Mouse (Mus musculus) lung, adult 2 months (tissue): ENCODE measurements at regions not wholly inside any gene's neighbourhood (a gene's known extent, or its start where the extent isn't known, plus 50 kb on each side); places are given as distances from the start of the nearest gene placed in this dataset.

ENCODE experiments used
- DNase-seq: peaks from one replicate; pipeline ENCODE4 v3.0.0; 2022
- H3K4me1 ChIP-seq: fragments of 200-500 bp; 2 replicates; pipeline ENCODE4 v1.6.1; 2011; ENCODE audit warnings: low read length; ENCODE audit not compliant: control insufficient read depth, insufficient read depth
- H3K4me3 ChIP-seq: fragments of 200-500 bp; replicated peaks from 2 replicates; pipeline ENCODE3; 2011; ENCODE audit warnings: low read depth, mild to moderate bottlenecking, control low read depth, low read length; ENCODE audit errors: extremely low read depth
- CTCF ChIP-seq: fragments of 200-500 bp; IDR thresholded peaks from 2 replicates; pipeline ENCODE4 v1.5.1; 2011; ENCODE audit warnings: mild to moderate bottlenecking, low read length, control low read depth; ENCODE audit not compliant: insufficient read depth
- POLR2A ChIP-seq: fragments of 200-500 bp; IDR thresholded peaks from 2 replicates; pipeline ENCODE4 v1.6.1; 2011; ENCODE audit warnings: low read depth, mild to moderate bottlenecking, control low read depth, low read length, borderline replicate concordance; ENCODE audit errors: extremely low read depth
- WGBS: fragments of 180-500 bp; shearing (Covaris S2); methylation state at CpG from one replicate; pipeline ENCODE4 v1.1.7; 2018; 5-methylcytosine and 5-hydroxymethylcytosine counted together

- Histone ChIP-seq H3K4me1 (no peaks in the 10 kb centered on the region), H3K4me3 (no peak overlapping the region)
- TF ChIP-seq POLR2A (no peak), CTCF (no peak)
- DNase-seq: no peak
- WGBS: 41% methylated on average over 3 of the region's 3 CpGs
Measured at GRCm38 (mm10) chr11:29072231-29072630, 58.3 kb upstream of the Pnpt1 start.
